Mouse (Mus musculus): Measurements from ENCODE around the gene Paqr9. TPM values are rescaled to one million over a fixed set of nuclear protein-coding genes. Genes with fewer than 3 reads are reported as not detected.

Gene Paqr9
- polyA plus RNA-seq, 1 experiment from 2014 or later = 0.17 TPM

DNA sequence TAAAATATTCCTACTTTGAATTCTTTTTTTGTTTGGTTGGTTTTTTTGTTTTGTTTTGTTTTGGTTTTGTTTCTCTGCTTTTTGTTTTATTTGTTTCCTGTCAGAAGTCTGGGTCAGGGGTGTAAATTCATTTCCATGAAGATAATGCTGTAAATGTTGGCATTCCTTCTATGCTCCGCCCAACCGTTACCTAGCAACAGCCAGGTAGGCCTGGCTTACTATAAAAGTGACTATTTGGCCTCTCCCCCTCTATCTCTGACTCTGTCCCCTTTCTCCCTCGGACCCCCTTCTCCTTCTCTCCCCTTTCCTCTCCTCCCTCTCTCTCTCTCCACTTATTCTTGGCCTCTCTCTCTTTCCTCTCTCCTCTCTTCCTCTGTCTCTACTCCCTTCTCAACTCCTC is 56.5 kb downstream of the Paqr9 start:
- no peak overlapping the region for H3K27ac ChIP-seq (replicated peaks; ENCODE audit: low read depth, low read length)
- DNase-seq (ENCODE audit: low spot score) = no peak
- no peaks in the 10 kb centered on the region for H3K36me3 ChIP-seq (ENCODE audit: control insufficient read depth, insufficient read depth, low read length)
- ATAC-seq (ENCODE audit: insufficient number of reproducible peaks, low FRiP score, low TSS enrichment, low read depth) = no peak
- no peak overlapping the region for H3K4me3 ChIP-seq (ENCODE audit: low read depth, low read length)
- no peak overlapping the region for H3K9ac ChIP-seq (ENCODE audit: low read length)
- 84% methylated on average over 3 of the region's 3 CpGs for WGBS
- no peaks in the 10 kb centered on the region for H3K27me3 ChIP-seq (ENCODE audit: control insufficient read depth, insufficient read depth, low read length)
- no peak overlapping the region for H3K4me2 ChIP-seq (ENCODE audit: low read depth, severe bottlenecking)
- no peaks in the 10 kb centered on the region for H3K4me1 ChIP-seq (ENCODE audit: control insufficient read depth, insufficient read depth, low read length)
- no peaks in the 10 kb centered on the region for H3K9me3 ChIP-seq (ENCODE audit: control insufficient read depth, low read length)

Other genes with a start within 250 kb of the Paqr9 start
- gene Chst2, start 152.9 kb upstream of the Paqr9 start, polyA plus RNA-seq (2014; fragmentation: Nextera tagmentation; extraction: Ambion mirVana) = 4.8 and 5.9 TPM in 2 replicates
- gene U2surp, start 47.7 kb upstream of the Paqr9 start, polyA plus RNA-seq (2014; fragmentation: Nextera tagmentation; extraction: Ambion mirVana) = 148 and 156 TPM in 2 replicates
- 8.9 and 11.0 TPM in 2 replicates for gene Pcolce2, start 77.9 kb downstream of the Paqr9 start, polyA plus RNA-seq (2014; fragmentation: Nextera tagmentation; extraction: Ambion mirVana)
- gene Trpc1, start 190.7 kb downstream of the Paqr9 start, polyA plus RNA-seq (2014; fragmentation: Nextera tagmentation; extraction: Ambion mirVana) = 1.3 and 1.6 TPM in 2 replicates

All from limb, embryonic 11.5 days (tissue).